Mouse (Mus musculus) olfactory bulb, adult 2 months (tissue): ENCODE data around the gene Gm49711.

Experiments used
- CTCF ChIP-seq: fragments of 200-500 bp; IDR thresholded peaks from 2 replicates; pipeline ENCODE4 v1.5.1; 2012; ENCODE audit warnings: low read depth, mild to moderate bottlenecking, low read length, moderate library complexity; ENCODE audit not compliant: insufficient read depth
- POLR2A ChIP-seq: fragments of 200-500 bp; IDR thresholded peaks from 2 replicates; pipeline ENCODE4 v1.6.1; 2012; ENCODE audit warnings: mild to moderate bottlenecking, low read depth, low read length, moderate library complexity; ENCODE audit not compliant: insufficient read depth

GRCm38 (mm10) chr16:92228332-92228919, 170.3 kb downstream of the Gm49711 start:
- TF ChIP-seq CTCF (no peak), POLR2A (no peak)
